Mouse (Mus musculus) lung, postnatal 4 days (tissue): ENCODE measurements around the gene Gm10645.

ENCODE experiments used
- DNase-seq, 2 experiments: peaks; one replicate each; pipeline ENCODE4 v3.0.0; 2021

Gene Gm10645

GRCm38 (mm10) chr8:83165931-83166867 is at the start of gene Gm10645:
Gene Gm10645, minus strand, starts transcription at chr8:83166170.
- peak; percentile 65 for DNase-seq

- DNase-seq = no peak
These were observed 49.1 kb upstream of the Gm10645 start for GRCm38 (mm10) chr8:83215065-83215464.

- DNase-seq = no peak
These were observed 44.7 kb upstream of the Gm10645 start for GRCm38 (mm10) chr8:83210676-83211075.

GRCm38 (mm10) chr8:83209581-83209980 is 43.6 kb upstream of the Gm10645 start:
- no peak for DNase-seq

GRCm38 (mm10) chr8:83205907-83206306 is 39.9 kb upstream of the Gm10645 start:
- DNase-seq = no peak

GRCm38 (mm10) chr8:83202946-83203345 is 37.0 kb upstream of the Gm10645 start:
- no peak for DNase-seq

GRCm38 (mm10) chr8:83200191-83201177 is 34.5 kb upstream of the Gm10645 start:
- DNase-seq = peak; percentile 10 to 25

- no peak for DNase-seq
These were observed 33.7 kb upstream of the Gm10645 start for GRCm38 (mm10) chr8:83199715-83200114.

- DNase-seq = no peak
These were observed 30.1 kb upstream of the Gm10645 start for GRCm38 (mm10) chr8:83196088-83196487.

- no peak for DNase-seq
These were observed 23.6 kb upstream of the Gm10645 start for GRCm38 (mm10) chr8:83189538-83190095.

- no peak for DNase-seq
These were observed 21.5 kb upstream of the Gm10645 start for GRCm38 (mm10) chr8:83187363-83187962.

GRCm38 (mm10) chr8:83186376-83186775 is 20.4 kb upstream of the Gm10645 start:
- DNase-seq = peak in 1 of 2 experiments; percentile 31

GRCm38 (mm10) chr8:83182784-83183183 is 16.8 kb upstream of the Gm10645 start:
- DNase-seq = no peak

GRCm38 (mm10) chr8:83181851-83182482 is 16.0 kb upstream of the Gm10645 start:
- no peak for DNase-seq

- DNase-seq = peak; percentile 25 to 26
These were observed 12.3 kb upstream of the Gm10645 start for GRCm38 (mm10) chr8:83178228-83178742.

GRCm38 (mm10) chr8:83177317-83178195 is 11.6 kb upstream of the Gm10645 start:
- DNase-seq = no peak

- no peak for DNase-seq
These were observed 10.8 kb upstream of the Gm10645 start for GRCm38 (mm10) chr8:83176785-83177184.

- no peak for DNase-seq
These were observed 9.7 kb upstream of the Gm10645 start for GRCm38 (mm10) chr8:83175680-83176079.

- DNase-seq = no peak
These were observed 4.9 kb upstream of the Gm10645 start for GRCm38 (mm10) chr8:83170894-83171293.

GRCm38 (mm10) chr8:83169709-83170108 is 3.7 kb upstream of the Gm10645 start:
- DNase-seq = peak in 1 of 2 experiments; percentile 28

GRCm38 (mm10) chr8:83169127-83169526 is 3.2 kb upstream of the Gm10645 start:
- DNase-seq = no peak
